Mouse (Mus musculus) cortical plate, adult 2 months (tissue): ENCODE data around the gene AL731706.2.
"Not testable (repeated sequence)": the region's sequence is repeated elsewhere in the genome, so short reads cannot be mapped to it uniquely, and the experiment has no call there.

Experiments
- CTCF ChIP-seq: fragments of 200-500 bp; IDR thresholded peaks from 2 replicates; pipeline ENCODE4 v1.5.1; 2011; ENCODE audit warnings: mild to moderate bottlenecking, control low read depth, low read length; ENCODE audit not compliant: insufficient read depth; ENCODE audit errors: extremely low read depth
- POLR2A ChIP-seq: fragments of 200-500 bp; IDR thresholded peaks from 2 replicates; pipeline ENCODE4 v1.6.1; 2011; ENCODE audit warnings: mild to moderate bottlenecking, low read length, control low read depth; ENCODE audit not compliant: insufficient read depth; ENCODE audit errors: extremely low read depth

GRCm38 (mm10) chr2:136890716-136891067 is 5.2 kb upstream of the AL731706.2 start:
- not testable (repeated sequence) for TF ChIP-seq CTCF, POLR2A
